Mouse (Mus musculus): ENCODE measurements at regions not wholly inside any gene's neighbourhood (a gene's known extent, or its start where the extent isn't known, plus 50 kb on each side); places are given as distances from the start of the nearest gene placed in this dataset.

DNA sequence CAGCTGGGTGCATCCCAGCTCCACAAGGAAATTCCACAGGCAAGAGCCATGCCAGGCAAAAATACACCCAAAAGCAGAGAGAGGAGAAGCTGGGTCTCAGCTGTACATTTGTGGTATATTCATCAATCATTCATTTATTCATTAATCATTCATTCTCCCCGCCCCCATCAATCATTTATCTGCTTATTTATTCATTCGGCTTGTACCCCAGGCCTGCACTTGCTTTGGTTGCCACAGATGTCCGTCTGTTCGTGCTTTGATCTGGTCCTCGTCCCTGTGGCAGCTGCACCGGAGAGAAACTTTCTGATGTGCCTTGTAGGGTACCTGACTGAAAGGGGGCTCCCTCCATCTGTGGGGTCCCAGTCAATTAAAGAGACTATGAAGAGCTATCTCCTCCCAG, 87.2 kb upstream of the Pkdcc start:
- TF ChIP-seq CTCF (IDR thresholded peaks at IDR 0.05; ENCODE audit: low read depth, low read length) (no peak), POLR2AphosphoS5 (IDR thresholded peaks at IDR 0.05; ENCODE audit: insufficient replicate concordance, low read depth, low read length) (no peak), GATA2 (IDR thresholded peaks at IDR 0.05; ENCODE audit: borderline replicate concordance, low read depth, low read length) (no peak)
